Mouse (Mus musculus) lung, embryonic 14.5 days (tissue): ENCODE results near the gene Axl. TPM values are rescaled to one million over a fixed set of nuclear protein-coding genes. Genes with fewer than 3 reads are reported as not detected.

Experiments
- ATAC-seq: fragments of 200-750 bp; cut with Nextera tagmentation; 2 replicates; pipeline ENCODE4 v1.8.0; 2017; ENCODE audit warnings: mild to moderate bottlenecking, moderate TSS enrichment, moderate library complexity; ENCODE audit not compliant: insufficient read depth
- DNase-seq: peaks from one replicate; pipeline ENCODE4 v3.0.0-alpha.2; 2015
- H3K27ac ChIP-seq: fragments of 300-500 bp; sonication (generic); 2 replicates; pipeline ENCODE4 v1.5.1; 2014; ENCODE audit warnings: low read depth, mild to moderate bottlenecking, moderate library complexity
- H3K27me3 ChIP-seq: fragments of 300-500 bp; sonication (generic); 2 replicates; pipeline ENCODE4 v1.6.1; 2014; ENCODE audit warnings: low read length, control low read depth; ENCODE audit not compliant: insufficient read depth
- H3K36me3 ChIP-seq: fragments of 300-500 bp; sonication (generic); 2 replicates; pipeline ENCODE4 v1.6.1; 2014; ENCODE audit warnings: control low read depth; ENCODE audit not compliant: insufficient read depth
- H3K4me1 ChIP-seq: fragments of 300-500 bp; sonication (generic); 2 replicates; pipeline ENCODE4 v1.6.1; 2014; ENCODE audit warnings: antibody characterized with exemption, control low read depth; ENCODE audit not compliant: insufficient read depth
- H3K4me2 ChIP-seq: fragments of 300-500 bp; sonication (generic); 2 replicates; pipeline ENCODE4 v1.6.1; 2014; ENCODE audit warnings: mild to moderate bottlenecking
- H3K4me3 ChIP-seq: fragments of 300-500 bp; sonication (generic); 2 replicates; pipeline ENCODE4 v1.5.1; 2014; ENCODE audit warnings: low read depth, low read length
- H3K9ac ChIP-seq: fragments of 300-500 bp; sonication (generic); 2 replicates; pipeline ENCODE4 v1.6.1; 2014
- H3K9me3 ChIP-seq: fragments of 300-500 bp; sonication (generic); 2 replicates; pipeline ENCODE4 v1.6.1; 2016; ENCODE audit warnings: low read depth, low read length, control low read depth
- CTCF ChIP-seq: IDR thresholded peaks from 2 replicates; pipeline ENCODE4 v1.5.1; 2016; ENCODE audit warnings: antibody characterized with exemption, low read depth
- WGBS: fragments of 180-500 bp; shearing (Covaris S2); extraction: QIAGEN DNeasy Blood & Tissue Kit; methylation state at CpG from one replicate; pipeline ENCODE4 v1.1.7; 2014; 5-methylcytosine and 5-hydroxymethylcytosine counted together
- polyA plus RNA-seq: library from polyadenylated mRNA; unstranded; fragments of >200 nt; fragmentation: Nextera tagmentation; extraction: Ambion mirVana; gene quantifications from 2 replicates; pipeline ENCODE4 v1.2.1, GENCODE M21; 2014

Gene Axl
- polyA plus RNA-seq, 1 experiment from 2014 or later = 46.5 TPM

DNA sequence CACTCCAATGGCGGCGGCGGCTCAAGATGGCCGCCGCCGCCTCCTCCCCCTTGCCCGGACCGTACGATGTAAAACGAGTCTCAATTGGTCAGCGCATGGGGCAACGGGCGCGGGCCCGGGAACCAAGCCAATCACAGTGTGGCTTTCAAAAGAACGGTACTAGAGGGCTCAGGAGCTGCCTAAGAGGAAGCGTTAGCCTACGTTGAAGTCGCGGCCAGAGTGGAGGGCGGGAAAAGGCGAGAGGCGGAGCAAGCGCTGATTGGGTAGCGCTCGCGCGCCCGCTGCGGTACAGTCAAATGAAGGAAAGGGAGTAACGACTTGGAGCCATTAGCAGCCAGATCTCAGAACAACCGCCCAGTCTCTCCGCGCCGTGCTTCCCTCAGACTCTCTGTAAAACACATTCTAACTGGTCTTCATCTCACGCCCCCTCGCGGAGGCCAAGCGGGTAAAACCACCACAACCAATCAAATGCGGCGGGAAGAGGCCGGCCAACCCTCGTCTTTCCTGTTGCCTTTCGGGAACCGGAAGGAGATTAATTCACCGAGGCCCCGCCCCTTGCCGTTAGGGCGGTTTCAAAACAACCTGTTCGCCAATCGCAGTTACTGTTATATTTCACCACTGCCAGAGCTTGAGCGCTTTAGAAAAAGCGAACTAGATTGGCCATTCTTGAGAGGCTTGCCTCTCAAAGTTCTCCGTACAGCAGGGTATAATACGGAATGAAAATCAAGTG is 33.6 kb downstream of the Axl start, which contains the start of gene Hnrnpul1:
Gene Hnrnpul1, minus strand, starts transcription at position 20 of the 730 bp plus-strand sequence.
- under 1% methylated on average over 55 of the region's 55 CpGs for WGBS
- DNase-seq = peak; percentile 100

DNA sequence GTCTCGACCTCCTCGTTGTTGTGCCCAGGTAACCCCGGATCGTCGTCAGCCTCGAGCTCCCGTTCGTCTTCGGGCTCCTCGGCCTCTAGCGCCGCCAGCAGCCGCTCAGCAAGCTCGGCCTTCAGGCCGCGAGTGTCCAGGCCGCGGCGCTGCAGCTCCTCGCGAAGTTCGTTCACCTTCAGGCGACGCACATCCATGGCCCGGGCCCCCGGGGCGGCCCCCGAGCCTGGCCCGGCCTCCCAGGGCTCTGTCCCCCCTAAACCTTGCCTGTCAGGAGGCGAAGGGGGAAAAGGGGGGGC is 34.1 kb downstream of the Axl start:
- H3K4me3 ChIP-seq = peak overlapping the region; percentile 96
- DNase-seq (no peak), ATAC-seq (no peak)
- 0 out of 2 replicates have a peak, but pooled peaks have one; percentile 24 for TF ChIP-seq CTCF
- H3K4me1 ChIP-seq = no peaks in the 10 kb centered on the region; the same call in 1 of the 2 replicates
- WGBS = under 1% methylated on average over 30 of the region's 30 CpGs
- H3K27ac ChIP-seq = peak overlapping the region; percentile 98
- peak overlapping the region; percentile 98 for H3K4me2 ChIP-seq
- H3K36me3 ChIP-seq = peaks cover 27% of the 10 kb centered on the region
- no peaks in the 10 kb centered on the region for H3K27me3 ChIP-seq
- peak overlapping the region; percentile 96 for H3K9ac ChIP-seq
- H3K9me3 ChIP-seq = no peaks in the 10 kb centered on the region

More for the DNA sequence above, 33.6 kb downstream of the Axl start, which contains the start of gene Hnrnpul1:
- Histone ChIP-seq H3K9me3 (no peaks in the 10 kb centered on the region), H3K4me3 (peak within 1 kb of the TSS; percentile 96), H3K9ac (peak within 1 kb of the TSS; percentile 96), H3K4me2 (peak within 1 kb of the TSS; percentile 98), H3K4me1 (no peaks in the 10 kb centered on the region; the same call in 1 of the 2 replicates), H3K27ac (peak within 1 kb of the TSS; percentile 98), H3K27me3 (no peaks in the 10 kb centered on the region), H3K36me3 (peaks cover 23% of the 10 kb centered on the region)
- ATAC-seq = peak; percentile 93
- peak; percentile 61 for TF ChIP-seq CTCF

DNA sequence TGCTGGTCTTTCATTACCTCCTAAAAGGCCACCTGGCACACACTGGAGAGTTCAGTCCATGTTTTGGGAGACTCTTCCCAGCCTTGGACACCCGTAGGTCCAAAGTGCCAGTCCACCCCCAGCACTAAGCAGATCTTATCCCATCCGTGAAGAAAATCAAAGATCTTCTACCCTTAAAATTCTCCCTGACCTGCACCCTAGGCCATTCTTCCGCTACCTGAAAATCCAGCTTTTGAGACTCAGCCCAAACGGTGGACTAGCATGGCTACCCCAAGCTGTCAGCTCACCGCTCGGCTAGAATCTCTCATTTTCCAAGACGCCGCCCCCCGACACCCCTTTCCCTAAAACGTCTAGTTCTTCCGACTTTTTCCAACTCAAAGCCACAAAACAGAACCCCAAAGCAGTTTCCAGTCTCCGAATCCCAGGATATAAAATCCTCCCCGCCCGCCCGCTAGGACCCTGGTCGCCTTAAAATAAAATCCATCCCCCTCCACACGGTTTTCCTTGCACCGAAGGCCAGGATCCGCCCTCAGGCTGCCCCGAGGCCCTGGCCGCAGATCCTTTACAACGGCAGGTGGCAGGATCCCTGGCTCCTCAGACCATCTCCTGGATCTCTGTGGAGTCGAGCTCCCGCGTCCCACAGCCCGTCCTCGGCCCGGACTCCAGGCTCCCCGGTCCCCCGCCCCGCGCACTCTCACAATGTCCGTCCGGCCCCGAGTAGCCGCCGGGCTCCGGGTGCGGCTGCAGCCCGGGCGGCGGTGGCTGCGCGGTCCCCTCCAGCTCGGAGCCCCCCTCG is 34.7 kb downstream of the Axl start:
- peak overlapping the region; percentile 98 for H3K27ac ChIP-seq

DNA sequence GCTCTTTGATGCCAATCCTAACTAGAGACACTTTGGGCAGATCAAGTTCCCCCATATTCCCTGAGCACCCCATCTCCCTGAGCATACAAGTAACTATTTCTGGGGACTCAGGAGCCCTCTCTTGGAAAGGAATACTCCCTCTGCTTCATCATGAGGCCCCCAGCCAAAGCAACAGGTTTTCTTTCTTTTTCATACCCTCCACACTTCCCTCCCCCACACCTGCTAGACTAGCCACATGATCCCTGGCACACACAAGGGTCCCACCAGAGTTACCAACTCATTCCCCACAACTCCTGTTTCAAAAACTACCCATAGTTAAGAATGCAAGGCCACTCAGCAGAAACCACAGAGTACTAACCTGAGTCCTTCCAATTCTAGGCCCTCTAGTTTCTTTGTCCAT is 35.4 kb downstream of the Axl start:
- ATAC-seq (no peak), DNase-seq (no peak)
- H3K27ac ChIP-seq = peak overlapping the region; percentile 98; the same call in 1 of the 2 replicates
- H3K4me1 ChIP-seq = no peaks in the 10 kb centered on the region; the same call in 1 of the 2 replicates
- no peak for TF ChIP-seq CTCF
- peak overlapping the region; percentile 98 for H3K4me2 ChIP-seq
- H3K9ac ChIP-seq = peak overlapping the region; percentile 96
- no peaks in the 10 kb centered on the region for H3K27me3 ChIP-seq
- H3K4me3 ChIP-seq = peak overlapping the region; percentile 96
- no peaks in the 10 kb centered on the region for H3K9me3 ChIP-seq
- peaks cover 40% of the 10 kb centered on the region for H3K36me3 ChIP-seq

More for the DNA sequence above, 34.7 kb downstream of the Axl start:
- peak; percentile 20 for DNase-seq
- no peaks in the 10 kb centered on the region for H3K9me3 ChIP-seq
- ATAC-seq = peak; percentile 1; the same call in 1 of the 2 replicates
- no peaks in the 10 kb centered on the region; the same call in 1 of the 2 replicates for H3K4me1 ChIP-seq
- TF ChIP-seq CTCF = no peak
- H3K4me3 ChIP-seq = peak overlapping the region; percentile 96
- peak overlapping the region; percentile 96 for H3K9ac ChIP-seq
- H3K27me3 ChIP-seq = no peaks in the 10 kb centered on the region
- H3K36me3 ChIP-seq = peaks cover 32% of the 10 kb centered on the region
- peak overlapping the region; percentile 98 for H3K4me2 ChIP-seq
- WGBS = under 1% methylated on average over 46 of the region's 46 CpGs

DNA sequence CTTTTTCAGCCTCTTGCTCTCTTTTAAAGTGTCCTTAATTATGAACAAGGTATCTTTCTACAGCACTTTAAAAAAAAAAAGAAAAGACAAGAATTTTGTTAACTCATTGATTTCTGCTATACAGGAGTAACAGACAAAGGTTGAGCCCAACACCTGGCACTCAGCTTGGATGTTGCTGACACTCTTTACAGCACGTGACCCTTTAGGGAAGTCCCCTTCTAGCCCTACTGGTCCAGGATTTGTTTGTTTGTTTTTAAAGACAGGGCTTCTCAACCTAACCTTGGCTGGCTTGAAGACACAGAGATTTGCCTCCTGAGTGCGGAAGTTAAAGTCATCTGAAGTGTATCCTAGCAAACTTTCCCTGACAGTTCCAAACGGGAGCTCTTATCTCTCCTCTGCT is 41.7 kb downstream of the Axl start:
- ATAC-seq = no peak
- Histone ChIP-seq H3K4me3 (no peak overlapping the region), H3K36me3 (peaks cover 98% of the 10 kb centered on the region), H3K27me3 (no peaks in the 10 kb centered on the region), H3K4me1 (no peaks in the 10 kb centered on the region), H3K9ac (no peak overlapping the region), H3K9me3 (no peaks in the 10 kb centered on the region), H3K27ac (no peak overlapping the region), H3K4me2 (no peak overlapping the region)
- WGBS = 48% methylated on average over 3 of the region's 3 CpGs
- TF ChIP-seq CTCF = no peak
- no peak for DNase-seq

DNA sequence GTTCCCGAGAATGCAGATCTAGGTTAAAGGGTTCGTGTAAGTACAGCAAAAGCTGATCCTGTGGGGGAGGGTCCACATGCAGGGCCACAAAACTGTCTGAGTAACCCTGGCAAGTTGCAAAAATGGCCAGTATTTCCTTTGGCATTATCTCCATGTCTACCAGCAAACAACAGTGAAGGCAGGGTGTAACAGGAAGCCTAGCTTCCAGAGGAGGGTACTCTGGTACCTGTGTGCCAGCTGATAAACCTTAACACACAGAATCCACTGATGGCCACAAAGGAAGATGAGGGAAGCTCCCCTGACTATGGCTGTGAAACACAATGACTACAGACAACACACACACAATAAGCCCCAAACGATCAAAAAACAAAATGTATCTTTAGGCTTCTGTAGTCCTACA is 50.2 kb downstream of the Axl start:
- no peak for DNase-seq
- no peak for TF ChIP-seq CTCF
- H3K36me3 ChIP-seq = peaks cover 96% of the 10 kb centered on the region
- no peaks in the 10 kb centered on the region for H3K4me1 ChIP-seq
- 85% methylated on average over 3 of the region's 3 CpGs for WGBS
- ATAC-seq = no peak
- H3K4me2 ChIP-seq = no peak overlapping the region
- H3K4me3 ChIP-seq = no peak overlapping the region
- H3K9me3 ChIP-seq = no peaks in the 10 kb centered on the region
- no peak overlapping the region for H3K9ac ChIP-seq
- no peaks in the 10 kb centered on the region for H3K27me3 ChIP-seq
- H3K27ac ChIP-seq = no peak overlapping the region

DNA sequence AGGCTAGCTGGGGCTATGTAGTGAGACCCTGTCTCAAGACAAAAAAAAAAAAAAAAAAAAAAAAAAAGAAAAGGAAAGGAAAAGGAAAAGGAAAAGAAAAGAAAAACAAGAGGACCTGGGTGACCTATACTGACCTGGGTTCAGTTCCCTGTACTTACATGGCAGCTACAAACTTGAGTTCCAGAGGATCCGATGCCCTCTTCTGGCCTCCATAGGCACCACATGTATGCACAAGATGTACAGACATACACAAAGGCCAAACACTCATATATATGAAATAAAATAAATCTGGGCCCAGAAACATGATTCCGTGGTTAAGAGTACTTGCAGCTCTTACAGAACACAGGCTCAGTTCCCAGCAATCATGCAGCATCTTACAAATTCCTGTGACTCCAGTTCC is 51.6 kb downstream of the Axl start:
- ATAC-seq = no peak

More for the DNA sequence above, 51.6 kb downstream of the Axl start:
- H3K36me3 ChIP-seq = peaks cover 96% of the 10 kb centered on the region
- H3K4me2 ChIP-seq = no peak overlapping the region
- no peak overlapping the region for H3K4me3 ChIP-seq
- H3K4me1 ChIP-seq = no peaks in the 10 kb centered on the region
- no peak overlapping the region for H3K9ac ChIP-seq
- H3K27me3 ChIP-seq = no peaks in the 10 kb centered on the region
- WGBS = 86% methylated on average over 2 of the region's 2 CpGs
- TF ChIP-seq CTCF = peak; percentile 39
- no peak overlapping the region for H3K27ac ChIP-seq
- DNase-seq = peak; percentile 37
- H3K9me3 ChIP-seq = no peaks in the 10 kb centered on the region
